Mouse (Mus musculus): ENCODE results near the gene Utp6. TPM values are rescaled to one million over a fixed set of nuclear protein-coding genes. Genes with fewer than 3 reads are reported as not detected.

The Utp6 gene
- polyA plus RNA-seq, 1 experiment from 2014 or later = 49.9 TPM

GRCm38 (mm10) chr11:79901146-79901545, 61.0 kb downstream of the Utp6 start:
- no peaks in the 10 kb centered on the region for H3K36me3 ChIP-seq
- no peak overlapping the region for H3K4me3 ChIP-seq (replicated peaks)
- no peak overlapping the region for H3K27ac ChIP-seq
- no peak overlapping the region for H3K9ac ChIP-seq (replicated peaks)
- 86% methylated on average over 6 of the region's 6 CpGs for WGBS
- ATAC-seq = no peak
- H3K4me1 ChIP-seq (replicated peaks) = no peaks in the 10 kb centered on the region
- H3K9me3 ChIP-seq = no peaks in the 10 kb centered on the region
- H3K27me3 ChIP-seq = no peaks in the 10 kb centered on the region
- H3K4me2 ChIP-seq (replicated peaks) = no peak overlapping the region

GRCm38 (mm10) chr11:79892259-79892658, 69.9 kb downstream of the Utp6 start:
- Histone ChIP-seq H3K4me3 (replicated peaks) (no peak overlapping the region), H3K4me2 (replicated peaks) (no peak overlapping the region), H3K27ac (no peak overlapping the region), H3K36me3 (no peaks in the 10 kb centered on the region), H3K27me3 (no peaks in the 10 kb centered on the region), H3K4me1 (replicated peaks) (no peaks in the 10 kb centered on the region), H3K9me3 (no peaks in the 10 kb centered on the region), H3K9ac (replicated peaks) (no peak overlapping the region)
- ATAC-seq = no peak
- WGBS = 92% methylated on average over 6 of the region's 6 CpGs

- no peaks in the 10 kb centered on the region for H3K9me3 ChIP-seq
Observed at GRCm38 (mm10) chr11:79890822-79891221, 71.4 kb downstream of the Utp6 start.

DNA sequence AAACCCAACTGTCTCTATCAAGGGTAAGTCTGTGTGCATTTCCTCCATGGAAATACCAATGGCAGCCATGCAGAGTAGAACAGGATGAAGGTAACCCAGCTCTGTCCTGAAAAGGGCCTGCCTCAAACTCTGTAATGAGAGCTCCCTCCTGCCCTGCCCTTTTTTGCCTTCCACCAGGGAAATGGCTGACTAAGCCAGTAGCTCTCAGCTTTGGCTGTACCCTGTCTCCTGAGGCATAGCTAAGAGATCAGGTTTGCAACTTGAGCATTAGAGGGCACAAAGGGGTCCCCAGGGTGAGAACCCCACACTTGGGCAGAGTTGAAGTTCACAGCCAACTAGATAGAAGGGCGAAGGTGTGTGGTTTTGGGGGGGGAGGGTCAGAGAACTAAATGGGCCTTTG, 75.2 kb downstream of the Utp6 start:
- no peaks in the 10 kb centered on the region for H3K9me3 ChIP-seq
- H3K4me1 ChIP-seq (replicated peaks) = no peaks in the 10 kb centered on the region
- ATAC-seq = no peak
- no peak overlapping the region for H3K4me3 ChIP-seq (replicated peaks)
- H3K4me2 ChIP-seq (replicated peaks) = no peak overlapping the region
- WGBS = 78% methylated on average over 1 of the region's 1 CpGs
- H3K27ac ChIP-seq = no peak overlapping the region
- no peaks in the 10 kb centered on the region for H3K27me3 ChIP-seq
- H3K9ac ChIP-seq (replicated peaks) = no peak overlapping the region
- H3K36me3 ChIP-seq = no peaks in the 10 kb centered on the region

More at GRCm38 (mm10) chr11:79890822-79891221, 71.4 kb downstream of the Utp6 start:
- H3K4me1 ChIP-seq (replicated peaks) = no peaks in the 10 kb centered on the region
- H3K36me3 ChIP-seq = no peaks in the 10 kb centered on the region
- WGBS = 86% methylated on average over 2 of the region's 2 CpGs
- no peak overlapping the region for H3K9ac ChIP-seq (replicated peaks)
- ATAC-seq = no peak
- no peak overlapping the region for H3K4me3 ChIP-seq (replicated peaks)
- no peak overlapping the region for H3K4me2 ChIP-seq (replicated peaks)
- no peak overlapping the region for H3K27ac ChIP-seq
- no peaks in the 10 kb centered on the region for H3K27me3 ChIP-seq

GRCm38 (mm10) chr11:79886395-79886794, 75.8 kb downstream of the Utp6 start:
- H3K4me2 ChIP-seq (replicated peaks) = no peak overlapping the region
- H3K27ac ChIP-seq = no peak overlapping the region
- H3K9me3 ChIP-seq = no peaks in the 10 kb centered on the region
- WGBS = 88% methylated on average over 1 of the region's 1 CpGs
- no peaks in the 10 kb centered on the region for H3K36me3 ChIP-seq
- H3K4me1 ChIP-seq (replicated peaks) = no peaks in the 10 kb centered on the region
- no peak overlapping the region for H3K9ac ChIP-seq (replicated peaks)
- H3K27me3 ChIP-seq = no peaks in the 10 kb centered on the region
- no peak for ATAC-seq
- no peak overlapping the region for H3K4me3 ChIP-seq (replicated peaks)

GRCm38 (mm10) chr11:79885713-79886393, 76.3 kb downstream of the Utp6 start:
- no peaks in the 10 kb centered on the region for H3K4me1 ChIP-seq (replicated peaks)
- WGBS = 88% methylated on average over 13 of the region's 13 CpGs
- H3K4me2 ChIP-seq (replicated peaks) = no peak overlapping the region
- H3K27ac ChIP-seq = no peak overlapping the region
- H3K36me3 ChIP-seq = no peaks in the 10 kb centered on the region
- H3K9ac ChIP-seq (replicated peaks) = no peak overlapping the region
- ATAC-seq = no peak
- H3K9me3 ChIP-seq = no peaks in the 10 kb centered on the region
- H3K4me3 ChIP-seq (replicated peaks) = no peak overlapping the region
- H3K27me3 ChIP-seq = no peaks in the 10 kb centered on the region

DNA sequence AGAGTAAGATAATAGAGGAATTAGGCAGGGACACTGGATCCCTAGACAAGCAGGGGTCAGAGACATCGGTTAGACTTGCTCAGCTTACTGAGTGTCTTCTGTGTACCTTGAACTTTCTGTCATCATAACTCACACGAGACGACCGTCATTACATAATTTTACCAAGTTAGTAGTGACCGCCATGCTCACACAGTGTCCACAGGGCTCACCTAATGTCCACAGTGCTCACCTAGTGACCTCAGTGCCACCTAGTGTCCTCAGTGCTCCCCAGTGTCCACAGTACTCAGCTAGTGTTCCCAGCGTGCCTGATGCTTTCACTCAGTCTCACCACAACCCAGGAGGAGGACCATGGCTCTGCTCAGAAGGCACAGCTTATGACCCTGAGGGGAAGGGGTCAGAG, 77.4 kb downstream of the Utp6 start:
- 82% methylated on average over 6 of the region's 6 CpGs for WGBS
- Histone ChIP-seq H3K27me3 (no peaks in the 10 kb centered on the region), H3K4me3 (replicated peaks) (no peak overlapping the region), H3K4me1 (replicated peaks) (no peaks in the 10 kb centered on the region), H3K27ac (no peak overlapping the region), H3K9ac (replicated peaks) (no peak overlapping the region), H3K36me3 (no peaks in the 10 kb centered on the region), H3K4me2 (replicated peaks) (no peak overlapping the region), H3K9me3 (no peaks in the 10 kb centered on the region)
- no peak for ATAC-seq

Other genes starting within 250 kb of the Utp6 start
- 22.1 and 22.5 TPM in 2 replicates for gene Suz12, start 30.7 kb upstream of the Utp6 start, polyA plus RNA-seq (2015; fragmentation: Nextera tagmentation; extraction: Ambion mirVana)
- gene Crlf3, start 118.6 kb upstream of the Utp6 start, polyA plus RNA-seq (2015; fragmentation: Nextera tagmentation; extraction: Ambion mirVana) = 14.1 and 14.6 TPM in 2 replicates
- 7.8 and 8.5 TPM in 2 replicates for gene Atad5, start 127.0 kb upstream of the Utp6 start, polyA plus RNA-seq (2015; fragmentation: Nextera tagmentation; extraction: Ambion mirVana)
- gene Tefm, start 179.8 kb upstream of the Utp6 start, polyA plus RNA-seq (2015; fragmentation: Nextera tagmentation; extraction: Ambion mirVana) = 28.3 and 31.2 TPM in 2 replicates
- 2.5 and 2.7 TPM in 2 replicates for gene Adap2, start 191.7 kb upstream of the Utp6 start, polyA plus RNA-seq (2015; fragmentation: Nextera tagmentation; extraction: Ambion mirVana)
- 2.6 and 3.1 TPM in 2 replicates for gene Rnf135, start 221.5 kb upstream of the Utp6 start, polyA plus RNA-seq (2015; fragmentation: Nextera tagmentation; extraction: Ambion mirVana)
- gene Rhot1, start 246.6 kb upstream of the Utp6 start, polyA plus RNA-seq (2015; fragmentation: Nextera tagmentation; extraction: Ambion mirVana) = 69.7 and 70.5 TPM in 2 replicates